Mouse (Mus musculus): Measurements from ENCODE around the gene Apobec4. TPM values are rescaled to one million over a fixed set of nuclear protein-coding genes. Genes with fewer than 3 reads are reported as not detected.

Apobec4 gene
- polyA plus RNA-seq (2015; fragmentation: Nextera tagmentation; extraction: Ambion mirVana): not detected in 2 replicates

DNA sequence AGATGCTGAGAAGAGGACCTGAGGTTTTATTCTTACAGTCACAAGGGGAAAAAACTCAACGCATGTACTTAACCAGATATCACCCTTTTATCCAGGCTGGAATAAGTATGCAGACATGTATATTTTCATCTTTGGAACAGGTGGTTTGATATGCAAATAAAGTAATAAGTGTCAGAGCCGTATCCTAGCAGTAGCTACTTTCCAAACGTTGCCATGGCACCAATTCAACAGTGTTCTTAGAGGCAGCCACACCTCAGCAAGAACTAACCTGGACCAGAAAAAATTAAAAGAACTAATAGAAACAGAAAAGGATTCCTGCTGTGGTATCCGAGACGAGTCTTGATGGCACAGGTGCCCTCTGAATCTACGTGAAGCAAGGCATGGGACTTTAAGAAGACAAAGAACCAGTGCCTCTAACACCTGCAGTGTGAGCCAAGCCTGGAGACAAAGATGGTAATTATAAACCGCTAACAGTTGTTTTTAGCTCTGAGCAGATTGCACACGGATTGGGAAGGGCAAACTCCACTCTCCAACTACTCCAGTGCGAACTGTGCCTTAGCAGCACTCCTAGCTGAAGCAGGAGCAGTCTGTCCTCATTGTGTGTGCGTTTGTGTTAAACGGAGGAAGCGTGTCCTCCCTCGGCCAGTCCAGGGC lies at the start of gene Apobec4:
Gene Apobec4, plus strand, starts transcription at position 240 of the 654 bp plus-strand sequence.
- Histone ChIP-seq H3K4me2 (no peak within 1 kb of the TSS), H3K27ac (replicated peaks) (no peak within 1 kb of the TSS), H3K36me3 (no peaks in the 10 kb centered on the region), H3K9ac (no peak within 1 kb of the TSS), H3K9me3 (no peaks in the 10 kb centered on the region), H3K4me3 (no peak within 1 kb of the TSS), H3K27me3 (no peaks in the 10 kb centered on the region), H3K4me1 (replicated peaks) (peaks cover 14% of the 10 kb centered on the region; the same call in 1 of the 2 replicates)
- 61% methylated on average over 13 of the region's 13 CpGs for WGBS
- ATAC-seq (ENCODE audit: low read depth): no peak

DNA sequence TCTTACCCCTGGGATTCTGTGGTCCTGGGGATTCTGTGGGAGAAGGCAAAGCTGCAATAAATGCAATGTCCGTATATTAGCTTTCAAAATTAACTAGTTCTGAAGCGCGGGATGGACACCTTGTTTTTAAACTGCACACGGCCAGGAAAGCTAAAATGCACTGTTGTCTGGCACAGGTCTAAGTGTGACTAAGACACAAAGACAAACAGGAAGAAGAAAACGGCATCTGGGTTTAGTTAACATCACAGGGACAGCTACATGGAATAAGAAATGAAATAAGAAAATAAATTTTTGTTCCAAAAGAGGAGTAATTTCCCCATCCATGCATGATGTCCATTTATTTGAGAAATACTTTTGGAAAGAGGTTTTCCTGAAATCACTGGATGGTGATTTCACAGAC lies 49.3 kb upstream of the Apobec4 start:
- 79% methylated on average over 5 of the region's 5 CpGs for WGBS
- H3K36me3 ChIP-seq: no peaks in the 10 kb centered on the region
- H3K4me1 ChIP-seq (replicated peaks): peaks cover 18% of the 10 kb centered on the region
- H3K4me2 ChIP-seq: no peak overlapping the region
- no peaks in the 10 kb centered on the region for H3K27me3 ChIP-seq
- no peak overlapping the region for H3K4me3 ChIP-seq
- H3K9me3 ChIP-seq: no peaks in the 10 kb centered on the region
- H3K9ac ChIP-seq: no peak overlapping the region
- H3K27ac ChIP-seq (replicated peaks): no peak overlapping the region
- no peak for ATAC-seq (ENCODE audit: low read depth)

DNA sequence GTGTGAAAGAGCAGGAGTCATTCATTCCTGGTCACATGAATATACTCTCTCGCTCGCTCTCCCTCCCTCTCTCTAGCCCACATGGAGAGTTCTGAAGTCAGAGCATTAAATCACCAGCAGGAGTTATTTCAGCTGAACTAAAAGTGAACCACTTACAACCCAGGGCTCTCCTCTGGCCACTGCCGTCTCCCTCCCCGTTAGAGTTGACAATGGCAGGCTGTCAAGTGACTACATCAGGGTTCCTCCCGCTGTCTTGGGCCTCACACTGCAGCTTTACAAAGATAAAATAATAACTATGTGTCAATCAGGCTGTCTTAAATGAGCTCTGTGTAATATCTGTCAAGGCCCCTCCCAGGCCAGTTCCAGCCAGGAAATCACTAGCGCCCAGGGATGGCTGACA lies 47.4 kb upstream of the Apobec4 start:
- no peak overlapping the region for H3K9ac ChIP-seq

DNA sequence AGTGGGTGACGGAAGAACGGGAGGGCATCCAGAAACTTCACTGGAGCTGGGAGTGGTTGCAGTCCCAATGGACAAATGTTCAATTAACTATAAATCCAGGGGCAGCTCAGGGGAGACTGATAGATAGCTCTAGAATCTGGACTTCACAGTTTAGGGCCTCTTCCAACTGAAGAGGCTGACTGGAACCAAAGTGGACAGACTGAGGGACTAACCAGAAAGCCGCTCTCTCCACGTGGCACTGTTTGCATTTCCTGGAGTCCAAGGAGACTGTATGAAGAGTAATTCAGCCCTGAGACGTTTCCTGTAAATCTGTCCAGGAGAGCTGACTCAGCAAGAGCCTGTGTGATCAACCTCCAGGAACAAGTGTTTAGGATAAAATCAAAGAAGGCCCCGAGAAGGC lies 46.4 kb upstream of the Apobec4 start:
- WGBS: 57% methylated on average over 6 of the region's 6 CpGs
- no peak for ATAC-seq (ENCODE audit: low read depth)
- Histone ChIP-seq H3K27ac (replicated peaks) (0 out of 2 replicates have a peak overlapping the region, but pooled peaks have one; percentile 23), H3K4me1 (replicated peaks) (peaks cover 18% of the 10 kb centered on the region), H3K4me2 (no peak overlapping the region), H3K9ac (no peak overlapping the region), H3K27me3 (no peaks in the 10 kb centered on the region), H3K4me3 (no peak overlapping the region), H3K9me3 (no peaks in the 10 kb centered on the region), H3K36me3 (no peaks in the 10 kb centered on the region)

More for the DNA sequence above, 47.4 kb upstream of the Apobec4 start:
- Histone ChIP-seq H3K9me3 (no peaks in the 10 kb centered on the region), H3K4me3 (no peak overlapping the region), H3K4me1 (replicated peaks) (peaks cover 18% of the 10 kb centered on the region), H3K36me3 (no peaks in the 10 kb centered on the region), H3K4me2 (no peak overlapping the region), H3K27me3 (no peaks in the 10 kb centered on the region), H3K27ac (replicated peaks) (0 out of 2 replicates have a peak overlapping the region, but pooled peaks have one; percentile 18)
- whole genome bisulfite sequencing: 25% methylated on average over 6 of the region's 6 CpGs
- ATAC-seq (ENCODE audit: low read depth): peak; percentile 47; the same call in 1 of the 2 replicates

DNA sequence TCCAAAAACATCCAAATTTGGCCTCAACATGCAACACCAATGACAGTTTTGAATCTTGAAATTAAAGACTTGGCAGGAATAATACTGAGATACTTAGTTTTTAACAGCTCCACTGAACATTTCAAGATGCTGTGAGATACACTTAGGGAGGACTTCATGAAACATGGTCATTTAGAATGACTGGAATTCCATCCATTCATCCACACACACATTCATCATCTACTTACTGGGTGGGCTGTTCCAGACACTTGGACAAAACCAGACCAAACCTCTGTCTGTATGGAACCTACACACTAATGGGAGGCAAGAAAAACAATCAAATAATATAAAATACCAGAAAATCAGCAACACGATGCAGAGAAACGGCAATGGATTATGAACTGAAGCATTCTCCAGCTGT lies 42.8 kb upstream of the Apobec4 start:
- H3K27me3 ChIP-seq: no peaks in the 10 kb centered on the region
- H3K4me2 ChIP-seq: no peak overlapping the region
- ATAC-seq (ENCODE audit: low read depth): no peak
- no peak overlapping the region for H3K4me3 ChIP-seq
- H3K27ac ChIP-seq (replicated peaks): no peak overlapping the region
- no peaks in the 10 kb centered on the region for H3K9me3 ChIP-seq
- H3K9ac ChIP-seq: no peak overlapping the region
- peaks cover 18% of the 10 kb centered on the region for H3K4me1 ChIP-seq (replicated peaks)
- no peaks in the 10 kb centered on the region for H3K36me3 ChIP-seq
- 90% methylated on average over 2 of the region's 2 CpGs for WGBS

DNA sequence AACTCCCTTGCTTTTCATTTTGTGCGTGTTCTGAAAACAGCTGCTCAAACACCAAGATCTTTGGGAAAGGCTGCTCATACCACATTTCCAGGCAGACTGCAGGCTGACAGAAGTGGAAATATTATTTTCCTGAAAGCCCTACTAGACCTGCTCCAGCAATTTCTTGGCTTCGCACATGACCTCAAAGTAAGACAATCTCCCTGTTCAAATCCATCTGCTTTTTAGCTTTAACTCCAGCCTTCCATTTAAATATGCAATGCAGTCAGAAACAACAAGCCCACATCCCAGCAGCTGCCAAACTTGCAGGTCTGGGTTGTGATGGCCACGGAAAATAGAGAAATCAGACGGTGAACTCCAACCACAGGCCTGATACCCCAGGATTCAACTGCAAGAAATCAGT lies 39.3 kb upstream of the Apobec4 start:
- ATAC-seq (ENCODE audit: low read depth): no peak
- Histone ChIP-seq H3K27me3 (no peaks in the 10 kb centered on the region), H3K4me2 (no peak overlapping the region), H3K9ac (no peak overlapping the region), H3K9me3 (no peaks in the 10 kb centered on the region), H3K36me3 (no peaks in the 10 kb centered on the region), H3K4me1 (replicated peaks) (no peaks in the 10 kb centered on the region), H3K27ac (replicated peaks) (no peak overlapping the region), H3K4me3 (no peak overlapping the region)
- 91% methylated on average over 4 of the region's 4 CpGs for WGBS

DNA sequence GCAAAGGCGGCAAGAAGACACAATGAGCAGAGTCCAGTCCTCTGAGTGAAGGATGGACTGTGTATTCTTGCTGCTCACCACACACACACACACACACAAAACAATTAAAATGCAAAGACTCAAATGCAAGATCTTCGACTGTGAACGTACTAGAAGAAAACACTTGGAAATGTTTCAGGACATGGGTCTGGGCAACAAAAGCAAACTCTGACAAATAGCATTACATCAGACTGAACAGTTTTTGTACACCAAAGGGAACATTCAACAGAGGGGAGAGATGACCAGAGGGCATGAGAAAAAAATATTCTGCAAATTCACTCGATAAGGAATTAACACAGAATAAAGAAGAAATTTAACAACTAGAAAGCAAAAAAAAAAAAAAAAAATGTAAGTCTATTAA lies 36.4 kb upstream of the Apobec4 start:
- ATAC-seq (ENCODE audit: low read depth): no peak
- WGBS: 77% methylated on average over 4 of the region's 4 CpGs

DNA sequence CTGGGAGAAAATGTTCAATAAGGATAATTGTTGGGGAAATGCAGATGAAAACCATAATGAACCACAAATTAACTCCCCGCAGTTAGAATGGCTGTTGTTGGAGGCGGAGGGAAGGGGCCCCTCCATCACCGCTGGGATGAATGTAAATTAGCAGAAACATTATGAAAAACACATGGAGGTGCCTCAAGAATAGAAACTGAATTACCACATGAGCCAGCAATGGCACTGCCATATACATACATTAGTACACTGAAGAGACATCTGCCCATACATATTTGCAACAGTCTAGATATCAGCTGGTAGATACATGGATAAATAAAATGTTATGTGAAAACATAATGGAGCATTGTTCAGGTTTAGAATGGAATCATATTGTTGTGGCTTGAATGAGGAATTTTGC lies 35.9 kb upstream of the Apobec4 start:
- Histone ChIP-seq H3K4me3 (no peak overlapping the region), H3K9ac (no peak overlapping the region), H3K27ac (replicated peaks) (peak overlapping the region; percentile 43; the same call in 1 of the 2 replicates), H3K4me1 (replicated peaks) (no peaks in the 10 kb centered on the region), H3K9me3 (no peaks in the 10 kb centered on the region), H3K4me2 (no peak overlapping the region), H3K36me3 (no peaks in the 10 kb centered on the region), H3K27me3 (no peaks in the 10 kb centered on the region)
- ATAC-seq (ENCODE audit: low read depth): peak; percentile 63
- 68% methylated on average over 3 of the region's 3 CpGs for WGBS

More for the DNA sequence above, 36.4 kb upstream of the Apobec4 start:
- Histone ChIP-seq H3K4me3 (no peak overlapping the region), H3K9me3 (no peaks in the 10 kb centered on the region), H3K36me3 (no peaks in the 10 kb centered on the region), H3K9ac (no peak overlapping the region), H3K4me2 (no peak overlapping the region), H3K27ac (replicated peaks) (no peak overlapping the region), H3K27me3 (no peaks in the 10 kb centered on the region), H3K4me1 (replicated peaks) (no peaks in the 10 kb centered on the region)

DNA sequence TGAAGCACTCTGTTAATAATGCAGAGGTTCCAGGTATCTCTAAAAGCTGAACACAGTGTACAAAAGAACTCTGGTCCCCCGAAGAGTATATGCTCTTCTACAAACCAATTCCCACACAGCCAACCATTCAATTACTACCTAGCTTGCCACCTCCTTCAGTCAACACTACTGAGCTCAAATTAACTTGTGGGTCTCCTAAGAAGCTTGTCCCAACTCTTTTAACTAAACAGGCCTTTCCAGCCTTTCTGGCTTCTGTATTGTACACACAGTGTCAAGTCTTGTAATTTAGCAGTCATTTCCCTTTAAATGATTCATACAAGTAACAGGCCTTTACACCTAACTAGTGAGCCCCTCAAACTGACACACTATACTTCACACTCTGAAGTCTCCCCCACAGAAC lies 33.0 kb upstream of the Apobec4 start:
- no peak for ATAC-seq (ENCODE audit: low read depth)
- H3K27me3 ChIP-seq: no peaks in the 10 kb centered on the region
- H3K4me3 ChIP-seq: no peak overlapping the region
- H3K4me1 ChIP-seq (replicated peaks): no peaks in the 10 kb centered on the region
- no peak overlapping the region for H3K9ac ChIP-seq
- H3K4me2 ChIP-seq: no peak overlapping the region
- H3K36me3 ChIP-seq: no peaks in the 10 kb centered on the region
- H3K27ac ChIP-seq (replicated peaks): no peak overlapping the region
- no peaks in the 10 kb centered on the region for H3K9me3 ChIP-seq
- 92% methylated on average over 1 of the region's 1 CpGs for WGBS

DNA sequence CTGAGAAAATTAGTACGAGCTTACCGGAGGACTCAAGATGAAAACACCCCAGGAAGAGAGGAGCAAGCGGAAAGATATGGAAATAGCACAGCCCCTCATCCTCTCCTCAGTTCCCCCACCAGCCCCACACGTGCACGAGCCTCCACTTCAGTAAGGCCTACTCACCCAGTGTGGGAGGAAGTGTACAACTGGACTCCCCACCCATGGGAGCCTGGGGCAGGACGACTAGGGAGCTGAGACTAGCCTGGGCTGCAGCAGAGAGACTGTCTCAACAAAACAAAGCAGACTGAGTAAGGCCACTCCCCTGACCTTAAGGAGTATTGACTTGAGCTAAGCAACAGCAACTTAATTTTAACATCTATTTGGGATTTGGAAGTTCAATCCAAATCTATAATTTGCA lies 32.2 kb upstream of the Apobec4 start:
- ATAC-seq (ENCODE audit: low read depth): no peak
- Histone ChIP-seq H3K4me2 (no peak overlapping the region), H3K4me1 (replicated peaks) (no peaks in the 10 kb centered on the region), H3K27ac (replicated peaks) (no peak overlapping the region), H3K27me3 (no peaks in the 10 kb centered on the region), H3K4me3 (no peak overlapping the region), H3K9me3 (no peaks in the 10 kb centered on the region), H3K36me3 (no peaks in the 10 kb centered on the region), H3K9ac (no peak overlapping the region)
- WGBS: 68% methylated on average over 6 of the region's 6 CpGs

DNA sequence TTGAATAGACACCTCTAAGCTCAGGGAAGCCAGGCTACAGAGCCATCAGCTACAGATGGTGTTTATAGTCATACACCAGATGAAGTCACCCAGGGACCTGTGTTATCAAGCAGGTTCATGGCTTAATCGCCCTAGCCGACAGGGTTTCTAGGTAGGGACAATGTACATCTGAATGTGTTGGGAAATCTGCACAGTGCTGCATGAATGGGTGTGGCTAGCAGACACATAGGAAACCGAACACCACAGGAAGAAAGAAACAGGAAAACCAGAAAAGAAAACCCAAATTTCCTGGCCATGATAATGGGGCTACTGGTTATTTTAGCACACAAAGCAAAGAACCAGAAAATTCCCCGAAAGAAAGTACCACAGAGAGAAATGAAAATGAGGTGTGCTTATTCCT lies 29.4 kb upstream of the Apobec4 start:
- Histone ChIP-seq H3K36me3 (no peaks in the 10 kb centered on the region), H3K4me3 (no peak overlapping the region), H3K27ac (replicated peaks) (no peak overlapping the region), H3K27me3 (no peaks in the 10 kb centered on the region), H3K4me2 (no peak overlapping the region), H3K9me3 (no peaks in the 10 kb centered on the region), H3K9ac (no peak overlapping the region), H3K4me1 (replicated peaks) (no peaks in the 10 kb centered on the region)
- WGBS: 84% methylated on average over 4 of the region's 4 CpGs
- ATAC-seq (ENCODE audit: low read depth): no peak

DNA sequence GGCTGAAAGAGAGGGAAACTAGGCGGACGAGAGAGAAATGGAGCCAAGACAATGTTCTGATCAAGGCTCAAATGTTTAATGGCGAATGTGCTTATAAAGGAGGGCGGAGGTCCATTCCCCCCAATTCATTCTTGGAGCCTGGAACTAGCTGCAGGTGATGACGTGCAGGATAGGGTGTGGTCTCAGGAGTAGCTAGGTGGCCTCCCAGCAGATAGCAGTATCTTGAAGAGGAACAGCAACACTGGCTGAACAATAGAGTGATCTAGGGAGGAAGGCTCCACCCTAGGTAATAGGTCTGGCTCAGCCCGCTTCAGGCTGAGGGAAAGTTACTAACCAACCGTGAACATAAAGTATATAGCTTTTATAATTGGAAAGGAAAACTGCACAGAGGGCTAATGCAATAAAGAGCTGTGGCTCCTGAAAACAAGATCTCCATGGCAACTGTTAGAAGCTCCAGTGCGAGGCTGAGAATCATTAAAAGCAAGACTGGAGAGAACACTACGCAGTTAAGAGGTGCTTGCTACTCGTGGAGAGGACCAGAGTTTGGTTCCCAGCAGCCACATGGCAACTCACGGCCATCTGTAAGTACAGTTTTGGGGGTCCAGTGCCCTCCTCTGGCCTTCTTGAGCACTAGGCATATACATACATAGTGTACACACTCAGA lies 28.7 kb upstream of the Apobec4 start:
- no peaks in the 10 kb centered on the region for H3K27me3 ChIP-seq
- H3K4me3 ChIP-seq: no peak overlapping the region
- no peaks in the 10 kb centered on the region for H3K36me3 ChIP-seq
- no peak overlapping the region for H3K27ac ChIP-seq (replicated peaks)
- H3K9me3 ChIP-seq: no peaks in the 10 kb centered on the region
- ATAC-seq (ENCODE audit: low read depth): no peak
- no peaks in the 10 kb centered on the region for H3K4me1 ChIP-seq (replicated peaks)
- H3K9ac ChIP-seq: no peak overlapping the region
- H3K4me2 ChIP-seq: no peak overlapping the region
- 81% methylated on average over 11 of the region's 11 CpGs for WGBS

DNA sequence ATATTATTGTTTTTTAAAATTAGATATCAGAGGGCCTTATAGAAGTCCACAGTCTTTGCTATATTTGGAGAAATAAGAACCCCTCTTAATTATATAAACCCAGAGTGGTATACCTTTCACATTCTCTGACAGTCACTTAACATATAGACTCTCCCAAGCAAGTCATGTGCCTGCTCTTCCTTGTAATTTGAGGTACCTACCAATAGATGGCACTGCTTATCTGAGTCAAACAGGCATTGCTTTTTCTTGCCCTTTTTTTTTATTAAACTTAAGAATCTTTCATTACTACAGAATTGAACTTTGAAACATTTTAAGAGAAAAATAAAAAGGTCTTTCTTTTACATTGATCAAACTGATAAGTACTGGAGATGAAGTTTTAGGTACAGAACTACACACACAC lies 26.1 kb upstream of the Apobec4 start:
- no peaks in the 10 kb centered on the region for H3K27me3 ChIP-seq
- H3K9ac ChIP-seq: no peak overlapping the region
- no peak overlapping the region for H3K27ac ChIP-seq (replicated peaks)
- no peaks in the 10 kb centered on the region for H3K4me1 ChIP-seq (replicated peaks)
- H3K4me2 ChIP-seq: no peak overlapping the region
- H3K36me3 ChIP-seq: no peaks in the 10 kb centered on the region
- no peaks in the 10 kb centered on the region for H3K9me3 ChIP-seq
- H3K4me3 ChIP-seq: no peak overlapping the region
- ATAC-seq (ENCODE audit: low read depth): no peak

Measured in neural tube, embryonic 13.5 days (tissue).